Mouse (Mus musculus) heart, embryonic 11.5 days (tissue): ENCODE measurements around the gene Stat2. TPM values are rescaled to one million over a fixed set of nuclear protein-coding genes. Genes with fewer than 3 reads are reported as not detected.
"Not testable (repeated sequence)": the region's sequence is repeated elsewhere in the genome, so short reads cannot be mapped to it uniquely, and the experiment has no call there.

Experiments
- ATAC-seq: fragments of 200-750 bp; cut with Nextera tagmentation; replicated peaks from 2 replicates; pipeline ENCODE4 v1.8.0; 2017; ENCODE audit warnings: moderate library complexity; ENCODE audit not compliant: insufficient number of reproducible peaks, low FRiP score, low TSS enrichment
- H3K27ac ChIP-seq: fragments of 300-500 bp; sonication (generic); 2 replicates; pipeline ENCODE4 v1.5.1; 2014; ENCODE audit warnings: mild to moderate bottlenecking, low read depth, low read length
- H3K27me3 ChIP-seq: fragments of 300-500 bp; sonication (generic); 2 replicates; pipeline ENCODE4 v1.6.1; 2014; ENCODE audit warnings: mild to moderate bottlenecking, low read length, mixed read lengths; ENCODE audit not compliant: control insufficient read depth, insufficient read depth
- H3K36me3 ChIP-seq: fragments of 300-500 bp; sonication (generic); 2 replicates; pipeline ENCODE4 v1.6.1; 2014; ENCODE audit warnings: mild to moderate bottlenecking, low read length, moderate library complexity, mixed read lengths; ENCODE audit not compliant: control insufficient read depth, insufficient read depth
- H3K4me1 ChIP-seq: fragments of 300-500 bp; sonication (generic); 2 replicates; pipeline ENCODE4 v1.6.1; 2014; ENCODE audit warnings: low read length; ENCODE audit not compliant: control insufficient read depth, insufficient read depth
- H3K4me2 ChIP-seq: fragments of 300-500 bp; sonication (generic); 2 replicates; pipeline ENCODE4 v1.6.1; 2014; ENCODE audit warnings: mild to moderate bottlenecking, moderate library complexity
- H3K4me3 ChIP-seq: fragments of 300-500 bp; sonication (generic); 2 replicates; pipeline ENCODE4 v1.5.1; 2014; ENCODE audit warnings: low read depth, low read length
- H3K9ac ChIP-seq: fragments of 300-500 bp; sonication (generic); 2 replicates; pipeline ENCODE4 v1.6.1; 2014; ENCODE audit warnings: mild to moderate bottlenecking, low read depth, low read length, moderate library complexity
- H3K9me3 ChIP-seq: fragments of 300-500 bp; sonication (generic); replicated peaks from 2 replicates; pipeline ENCODE4 v1.6.1; 2016; ENCODE audit warnings: low read length; ENCODE audit not compliant: control insufficient read depth
- whole genome bisulfite sequencing: fragments of 180-500 bp; shearing (Covaris S2); extraction: QIAGEN DNeasy Blood & Tissue Kit; methylation state at CpG from one replicate; pipeline ENCODE4 v1.1.7; 2014; ENCODE audit not compliant: insufficient replicate concordance; 5-methylcytosine and 5-hydroxymethylcytosine counted together
- polyA plus RNA-seq: library from polyadenylated mRNA; unstranded; fragments of >200 nt; fragmentation: Nextera tagmentation; extraction: Ambion mirVana; gene quantifications from 2 replicates; pipeline ENCODE4 v1.2.1, GENCODE M21; 2014

Gene Stat2
- polyA plus RNA-seq, 1 experiment from 2014 or later = 8.6 TPM

DNA sequence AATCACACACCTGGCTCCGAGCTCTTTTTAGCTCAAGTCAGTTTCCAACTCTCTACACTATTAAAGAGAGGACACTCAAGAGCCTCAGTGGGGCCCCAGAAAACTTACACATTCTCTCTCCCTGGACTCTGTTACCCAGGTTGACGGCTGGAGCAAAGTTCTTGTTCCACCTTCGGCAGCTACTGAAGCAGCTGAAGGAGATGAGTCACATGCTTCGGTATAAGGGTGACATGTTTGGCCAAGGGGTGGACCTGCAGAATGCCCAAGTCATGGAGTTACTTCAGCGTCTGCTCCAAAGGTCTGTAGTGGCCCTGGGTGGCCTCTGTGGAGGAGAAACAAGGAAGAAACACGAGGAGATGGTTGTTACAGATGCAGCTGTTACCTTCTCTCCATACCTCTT, 10.6 kb downstream of the Stat2 start:
- Histone ChIP-seq H3K4me1 (no peaks in the 10 kb centered on the region), H3K4me2 (no peak overlapping the region), H3K36me3 (peaks cover 12% of the 10 kb centered on the region), H3K9ac (no peak overlapping the region), H3K27me3 (no peaks in the 10 kb centered on the region), H3K4me3 (no peak overlapping the region), H3K27ac (no peak overlapping the region), H3K9me3 (no peaks in the 10 kb centered on the region)
- 78% methylated on average over 6 of the region's 6 CpGs for WGBS
- no peak for ATAC-seq

DNA sequence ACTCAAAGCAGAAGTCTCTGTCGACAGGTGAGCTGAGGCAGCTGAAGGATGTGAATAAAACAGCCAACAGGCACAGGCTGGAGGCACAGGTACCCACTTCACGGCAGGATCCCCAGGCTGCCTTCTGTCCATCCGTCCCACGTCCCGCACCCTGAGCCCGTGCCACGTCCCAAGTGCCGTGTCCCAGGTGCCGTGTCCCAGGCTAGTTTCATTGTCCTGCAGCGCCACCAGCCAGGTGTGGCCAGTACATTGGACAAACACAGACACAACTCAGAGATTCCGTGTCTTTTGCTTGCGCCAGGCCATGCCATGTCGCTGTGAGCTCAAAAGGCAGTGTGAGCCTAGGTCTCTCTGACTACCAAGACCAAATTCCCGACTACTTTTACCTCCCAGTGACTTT, 11.3 kb downstream of the Stat2 start:
- H3K9me3 ChIP-seq = no peaks in the 10 kb centered on the region
- WGBS = 88% methylated on average over 14 of the region's 14 CpGs
- no peak overlapping the region for H3K4me2 ChIP-seq
- H3K9ac ChIP-seq = no peak overlapping the region
- no peak overlapping the region for H3K4me3 ChIP-seq
- ATAC-seq = no peak
- H3K27ac ChIP-seq = no peak overlapping the region
- H3K27me3 ChIP-seq = no peaks in the 10 kb centered on the region
- peaks cover 12% of the 10 kb centered on the region for H3K36me3 ChIP-seq
- no peaks in the 10 kb centered on the region for H3K4me1 ChIP-seq

DNA sequence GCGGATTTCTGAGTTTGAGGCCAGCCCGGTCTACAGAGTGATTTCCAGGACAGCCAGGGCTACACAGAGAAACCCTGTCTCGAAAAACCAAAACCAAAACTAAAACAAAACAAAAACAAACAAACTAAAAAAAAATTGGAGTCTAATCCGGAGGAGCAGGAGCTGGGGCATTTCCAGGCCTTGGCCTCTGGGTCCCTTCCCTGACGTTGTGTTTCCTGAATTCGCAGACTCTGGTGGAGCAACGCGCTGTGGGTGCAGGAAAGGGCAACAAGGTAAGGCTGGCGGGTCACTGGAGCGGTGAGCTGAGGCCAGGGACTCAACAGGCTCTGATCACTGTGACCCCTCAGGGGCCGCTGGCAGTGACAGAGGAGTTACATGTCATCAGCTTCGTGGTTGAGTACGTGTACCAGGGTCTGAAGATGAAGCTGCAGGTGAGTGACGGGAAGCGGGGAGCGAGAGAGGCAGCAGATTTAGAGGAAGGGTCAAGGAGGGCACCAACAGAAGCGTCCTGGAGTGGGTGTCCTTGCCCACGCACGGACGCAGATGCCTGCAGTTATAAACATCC, 12.6 kb downstream of the Stat2 start:
- H3K9me3 ChIP-seq = no peaks in the 10 kb centered on the region
- H3K27ac ChIP-seq = no peak overlapping the region
- H3K4me1 ChIP-seq = no peaks in the 10 kb centered on the region
- no peak for ATAC-seq
- no peaks in the 10 kb centered on the region for H3K27me3 ChIP-seq
- no peak overlapping the region for H3K4me3 ChIP-seq
- H3K36me3 ChIP-seq = peaks cover 17% of the 10 kb centered on the region
- H3K9ac ChIP-seq = no peak overlapping the region
- no peak overlapping the region for H3K4me2 ChIP-seq
- WGBS = 83% methylated on average over 20 of the region's 20 CpGs

DNA sequence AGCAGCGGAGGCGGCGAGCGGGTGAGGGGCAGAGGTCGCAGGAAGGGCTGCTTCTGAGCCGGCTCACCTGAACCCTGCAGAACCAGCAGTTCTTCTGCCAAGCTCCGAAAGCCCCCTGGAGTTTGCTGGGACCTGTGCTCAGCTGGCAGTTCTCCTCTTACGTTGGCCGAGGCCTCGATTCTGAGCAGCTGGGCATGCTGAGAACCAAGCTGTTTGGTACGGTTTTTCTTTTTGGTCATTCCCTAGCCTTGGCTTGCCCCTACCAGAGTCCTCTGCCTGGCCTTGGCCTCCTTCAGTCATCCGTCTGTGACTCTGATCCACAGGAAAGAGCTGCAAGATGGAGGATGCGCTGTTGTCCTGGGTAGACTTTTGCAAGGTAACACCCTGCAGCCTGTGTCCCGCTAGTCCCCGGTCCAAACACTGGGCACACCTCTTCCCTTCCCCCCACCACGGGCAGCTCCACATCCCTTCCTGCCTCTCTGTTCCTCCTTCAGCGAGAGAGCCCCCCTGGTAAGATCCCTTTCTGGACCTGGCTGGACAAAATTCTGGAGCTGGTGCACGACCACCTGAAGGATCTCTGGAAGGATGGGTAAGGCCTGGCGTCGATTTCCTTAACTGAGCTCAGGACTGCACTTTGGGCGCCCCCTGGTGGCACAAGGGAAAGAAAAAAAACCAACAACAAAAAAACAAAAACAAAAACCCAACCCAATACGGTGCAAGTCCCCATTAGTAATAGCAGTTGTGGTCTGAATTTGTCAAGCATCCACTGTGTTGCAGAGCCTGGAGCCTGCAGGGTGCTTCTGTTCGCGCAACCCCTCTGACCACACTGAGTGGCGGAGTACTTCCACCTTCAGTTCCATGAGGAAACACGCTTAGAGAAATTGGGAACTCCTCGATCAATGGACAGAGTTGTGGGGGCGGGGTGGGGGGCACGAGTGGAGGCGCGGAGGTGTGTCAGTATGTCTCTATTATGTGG, 13.5 kb downstream of the Stat2 start:
- no peak for ATAC-seq

DNA sequence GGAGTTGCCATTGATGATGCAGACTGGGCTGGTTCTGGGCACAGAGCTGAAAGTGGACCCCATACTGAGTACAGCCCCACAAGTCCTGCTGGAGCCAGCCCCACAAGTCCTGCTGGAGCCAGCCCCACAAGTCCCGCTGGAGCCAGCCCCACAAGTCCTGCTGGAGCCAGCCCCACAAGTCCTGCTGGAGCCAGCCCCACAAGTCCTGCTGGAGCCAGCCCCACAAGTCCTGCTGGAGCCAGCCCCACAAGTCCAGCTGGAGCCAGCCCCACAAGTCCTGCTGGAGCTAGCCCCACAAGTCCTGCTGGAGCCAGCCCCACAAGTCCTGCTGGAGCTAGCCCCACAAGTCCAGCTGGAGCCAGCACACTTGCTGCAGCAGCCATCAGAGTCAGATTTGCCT, 20.2 kb downstream of the Stat2 start:
- H3K4me2 ChIP-seq, H3K27me3 ChIP-seq, H3K9ac ChIP-seq, H3K36me3 ChIP-seq, H3K9me3 ChIP-seq, H3K4me3 ChIP-seq, H3K27ac ChIP-seq, ATAC-seq, H3K4me1 ChIP-seq: not testable (repeated sequence)
- 60% methylated on average over 1 of the region's 1 CpGs for WGBS

More for the DNA sequence above, 13.5 kb downstream of the Stat2 start:
- H3K27ac ChIP-seq = no peak overlapping the region
- H3K9me3 ChIP-seq = no peaks in the 10 kb centered on the region
- no peak overlapping the region for H3K9ac ChIP-seq
- no peak overlapping the region for H3K4me3 ChIP-seq
- H3K4me2 ChIP-seq = no peak overlapping the region
- 62% methylated on average over 31 of the region's 31 CpGs for WGBS
- H3K4me1 ChIP-seq = no peaks in the 10 kb centered on the region
- peaks cover 17% of the 10 kb centered on the region for H3K36me3 ChIP-seq
- no peaks in the 10 kb centered on the region for H3K27me3 ChIP-seq

DNA sequence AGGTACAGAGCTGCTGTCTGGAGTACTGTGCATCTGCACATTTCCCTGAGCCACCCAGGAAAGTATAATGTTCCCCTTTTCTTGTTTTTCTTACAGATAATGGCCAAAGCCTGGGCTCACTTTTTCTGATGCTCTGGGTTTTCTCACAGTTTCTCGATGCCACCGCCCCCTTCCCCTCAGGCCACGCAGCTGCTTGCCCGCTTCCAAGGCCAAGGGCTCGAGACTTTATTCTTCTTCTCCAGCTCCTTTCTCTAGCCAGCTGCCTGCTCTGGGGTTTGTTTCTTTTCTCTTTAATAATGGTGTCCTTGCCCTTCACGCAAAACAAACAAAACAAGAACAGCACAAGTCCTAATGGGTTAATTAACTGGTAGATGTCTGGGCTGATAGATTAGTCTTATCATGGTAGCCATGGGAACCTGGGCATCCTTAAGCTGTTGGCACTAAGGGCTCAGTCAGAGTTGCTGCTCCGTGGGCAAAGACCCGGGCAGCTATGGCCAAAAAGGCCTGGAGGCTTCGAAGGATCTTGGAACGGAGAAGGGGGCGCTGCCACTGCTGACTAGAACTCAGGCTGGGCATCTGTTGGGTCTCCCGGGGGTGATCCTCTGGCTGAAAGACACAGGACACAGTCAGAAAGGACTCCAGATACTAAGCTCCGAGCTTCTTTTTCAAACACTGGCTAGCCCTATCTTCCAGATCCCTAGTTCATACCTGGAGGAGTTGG, 26.2 kb downstream of the Stat2 start:
- Histone ChIP-seq H3K4me1 (peaks cover 13% of the 10 kb centered on the region), H3K36me3 (0 out of 2 replicates have a peak, but pooled peaks cover 4% of the 10 kb centered on the region), H3K27me3 (no peaks in the 10 kb centered on the region), H3K9ac (0 out of 2 replicates have a peak overlapping the region, but pooled peaks have one; percentile 10), H3K4me2 (no peak overlapping the region), H3K4me3 (no peak overlapping the region), H3K9me3 (no peaks in the 10 kb centered on the region), H3K27ac (no peak overlapping the region)
- ATAC-seq = no peak
- WGBS = 68% methylated on average over 13 of the region's 13 CpGs

DNA sequence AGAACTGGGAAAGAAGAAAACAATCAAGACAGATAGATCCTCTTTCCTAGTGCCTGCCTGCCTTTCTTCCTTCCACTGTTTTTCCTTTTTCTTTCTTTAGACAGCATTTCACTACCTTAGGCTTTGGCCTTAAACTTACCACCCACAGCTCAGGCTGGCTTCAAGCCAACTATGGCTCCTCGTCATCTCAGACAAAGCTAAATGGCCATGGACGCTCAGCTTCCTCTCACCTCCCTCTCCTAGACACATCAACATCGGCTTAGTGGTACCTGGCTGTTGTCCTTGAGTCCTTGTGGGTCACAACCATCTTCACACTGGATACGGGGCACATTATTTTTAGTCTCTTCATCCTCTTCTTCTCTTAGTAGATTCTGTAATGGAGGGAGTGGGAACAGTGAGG, 26.9 kb downstream of the Stat2 start:
- peaks cover 13% of the 10 kb centered on the region for H3K4me1 ChIP-seq
- H3K9ac ChIP-seq = no peak overlapping the region
- peak overlapping the region; percentile 27; the same call in 1 of the 2 replicates for H3K4me2 ChIP-seq
- H3K27me3 ChIP-seq = no peaks in the 10 kb centered on the region
- H3K4me3 ChIP-seq = no peak overlapping the region
- peak overlapping the region; percentile 75 for H3K27ac ChIP-seq
- no peaks in the 10 kb centered on the region for H3K36me3 ChIP-seq
- WGBS = 60% methylated on average over 4 of the region's 4 CpGs
- no peak for ATAC-seq
- H3K9me3 ChIP-seq = no peaks in the 10 kb centered on the region

DNA sequence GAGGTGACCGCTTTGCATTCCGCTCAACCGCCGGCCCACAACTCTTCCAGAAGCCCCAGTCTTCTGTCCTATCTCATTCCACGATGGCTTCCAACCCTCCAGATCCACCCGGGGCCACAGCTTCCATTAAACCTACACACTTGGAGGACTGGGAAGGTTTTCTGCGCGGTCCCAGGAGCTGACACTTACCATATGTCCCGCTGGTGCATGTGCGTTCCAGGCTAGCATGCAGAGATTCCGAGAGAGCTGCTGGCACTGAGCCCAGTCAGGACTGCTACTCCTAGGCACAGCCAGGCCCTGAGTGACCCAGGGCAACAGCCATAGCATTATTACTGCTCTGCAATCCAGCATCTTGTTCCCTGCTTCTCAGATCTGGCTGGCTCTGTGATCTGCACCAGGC, 27.3 kb downstream of the Stat2 start:
- H3K4me1 ChIP-seq = peaks cover 17% of the 10 kb centered on the region
- H3K9me3 ChIP-seq = no peaks in the 10 kb centered on the region
- 58% methylated on average over 11 of the region's 11 CpGs for WGBS
- peak overlapping the region; percentile 75 for H3K27ac ChIP-seq
- 0 out of 2 replicates have a peak overlapping the region, but pooled peaks have one; percentile 22 for H3K9ac ChIP-seq
- peak overlapping the region; percentile 27; the same call in 1 of the 2 replicates for H3K4me2 ChIP-seq
- no peak overlapping the region for H3K4me3 ChIP-seq
- H3K36me3 ChIP-seq = no peaks in the 10 kb centered on the region
- peak; percentile 62; the same call in 1 of the 2 replicates for ATAC-seq
- H3K27me3 ChIP-seq = no peaks in the 10 kb centered on the region
